Mouse (Mus musculus) testis, adult 2 months (tissue): Measurements from ENCODE around the gene Rgsl1.

ENCODE experiments used
- CTCF ChIP-seq: fragments of 200-500 bp; IDR thresholded peaks from 2 replicates; pipeline ENCODE4 v1.5.1; 2012; ENCODE audit warnings: low read depth, mild to moderate bottlenecking, inconsistent platforms, low read length, moderate library complexity; ENCODE audit not compliant: control insufficient read depth, insufficient read depth, insufficient replicate concordance
- POLR2A ChIP-seq: fragments of 200-500 bp; IDR thresholded peaks from 2 replicates; pipeline ENCODE4 v1.6.1; 2012; ENCODE audit warnings: low read depth, mild to moderate bottlenecking, inconsistent platforms, low read length, moderate library complexity; ENCODE audit not compliant: control insufficient read depth

DNA sequence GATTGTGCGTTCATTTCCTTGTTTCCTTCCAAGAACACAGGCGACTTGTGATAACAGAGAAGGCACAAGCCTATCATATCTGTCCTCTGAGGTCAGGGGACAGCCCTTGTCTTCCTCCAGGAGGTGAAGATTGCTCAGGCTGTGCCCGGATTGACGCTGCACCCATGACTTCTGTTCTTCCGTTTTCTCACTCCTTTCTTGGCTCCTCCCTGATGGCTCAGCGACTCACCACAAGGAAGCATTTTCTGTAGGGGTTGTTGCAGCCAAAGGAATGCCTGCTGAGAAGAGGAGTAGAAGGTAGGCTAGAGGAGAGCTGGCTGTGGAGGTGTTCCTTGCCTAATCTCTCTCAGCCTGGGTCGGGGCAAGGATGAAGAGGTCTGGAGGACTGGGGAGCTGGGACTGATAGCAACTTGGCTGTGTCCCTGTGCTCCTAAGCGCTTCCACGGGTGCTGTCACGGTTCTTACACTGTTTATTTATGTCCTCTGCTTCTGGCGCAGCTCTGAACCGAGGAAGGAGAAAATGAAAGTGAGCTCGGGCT lies 92.1 kb downstream of the Rgsl1 start:
- no peak for TF ChIP-seq POLR2A
- no peak for TF ChIP-seq CTCF
